Mouse (Mus musculus) CH12.LX (cell line): ENCODE measurements around the gene Edar.

Source experiments
- MAFK ChIP-seq: IDR thresholded peaks from 2 replicates; pipeline ENCODE4 v1.6.1; 2011; ENCODE audit warnings: low read length, improper control_type of control experiment; ENCODE audit not compliant: insufficient replicate concordance
- ZKSCAN1 ChIP-seq: IDR thresholded peaks from 2 replicates; pipeline ENCODE4 v1.6.1; 2012; ENCODE audit warnings: low read depth, inconsistent platforms, low read length, improper control_type of control experiment, borderline replicate concordance

DNA sequence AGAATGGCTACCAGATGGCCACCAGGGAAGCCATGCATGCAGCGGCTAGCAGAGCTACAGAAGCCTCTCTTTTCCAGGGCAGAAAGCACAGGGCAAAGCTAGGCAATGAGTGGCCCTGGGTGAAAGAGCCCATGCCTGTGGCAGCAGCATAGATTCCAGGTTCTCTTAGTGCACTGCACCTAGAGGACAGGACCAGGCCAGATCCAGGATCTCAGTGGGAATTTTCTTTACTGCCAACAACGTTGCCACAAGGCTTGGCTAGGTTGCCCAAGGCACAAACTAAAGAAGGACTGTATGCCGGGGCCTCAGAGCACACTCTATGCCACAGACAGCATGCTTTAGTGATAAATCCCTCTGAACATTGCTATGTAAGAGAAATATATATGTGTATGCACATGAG lies 69.1 kb downstream of the Edar start:
- no peak for TF ChIP-seq ZKSCAN1
- TF ChIP-seq MAFK: no peak
